Mouse (Mus musculus) right cerebral cortex, postnatal 36 days (tissue): ENCODE measurements around the gene Miga2.

Source experiments
- DNase-seq, 2 experiments: peaks; one replicate each; pipeline ENCODE4 v3.0.0; 2022; ENCODE audit warnings: low spot score in 2 of 2, mixed read lengths in 1 of 2

Gene Miga2

DNA sequence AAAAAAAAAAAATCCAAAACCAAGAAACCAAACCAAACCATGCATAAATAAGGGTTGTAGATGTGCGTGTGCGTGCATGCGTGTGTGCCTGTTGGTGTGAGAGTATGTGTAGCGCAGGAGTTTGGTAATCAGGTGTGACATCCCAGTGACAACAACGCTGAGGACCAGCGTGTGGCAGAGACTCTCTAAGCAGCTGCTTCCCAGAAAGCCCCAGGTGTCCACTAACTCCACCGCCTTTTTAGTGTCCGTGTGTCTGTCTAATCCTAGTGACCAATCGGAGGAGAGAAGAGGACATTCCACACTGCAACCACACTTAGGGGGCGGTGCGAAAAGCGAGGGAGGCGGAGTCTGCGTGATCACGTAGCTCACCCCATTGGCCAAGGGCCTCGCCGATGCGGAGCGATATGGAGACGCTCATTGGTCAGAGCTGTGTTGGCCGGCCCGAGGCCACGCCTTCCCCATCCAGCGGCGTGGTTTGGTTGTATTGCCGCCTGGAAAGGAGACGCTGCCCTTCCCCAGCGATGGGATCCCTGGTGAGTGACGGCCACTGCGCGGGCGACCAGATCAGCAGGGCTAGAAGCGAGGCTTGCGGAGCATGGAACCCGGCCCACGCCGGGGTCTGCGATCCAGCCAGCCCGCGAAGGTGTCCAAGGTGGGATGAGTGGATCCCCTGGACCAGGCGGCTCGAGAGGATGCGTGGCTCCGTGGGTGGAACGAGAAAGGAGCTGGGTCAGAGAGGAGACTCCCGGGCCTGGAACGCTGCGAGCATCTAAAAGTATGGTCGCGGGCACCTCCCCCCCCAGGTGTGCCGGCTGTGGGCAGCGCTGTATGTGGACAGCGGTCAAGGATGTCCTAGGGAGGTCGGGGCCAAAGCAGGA lies at the start of gene Miga2:
Gene Miga2 (plus strand): TSS at position 461 of the 878 bp plus-strand sequence.
- DNase-seq: peak; percentile 99 to 100

DNA sequence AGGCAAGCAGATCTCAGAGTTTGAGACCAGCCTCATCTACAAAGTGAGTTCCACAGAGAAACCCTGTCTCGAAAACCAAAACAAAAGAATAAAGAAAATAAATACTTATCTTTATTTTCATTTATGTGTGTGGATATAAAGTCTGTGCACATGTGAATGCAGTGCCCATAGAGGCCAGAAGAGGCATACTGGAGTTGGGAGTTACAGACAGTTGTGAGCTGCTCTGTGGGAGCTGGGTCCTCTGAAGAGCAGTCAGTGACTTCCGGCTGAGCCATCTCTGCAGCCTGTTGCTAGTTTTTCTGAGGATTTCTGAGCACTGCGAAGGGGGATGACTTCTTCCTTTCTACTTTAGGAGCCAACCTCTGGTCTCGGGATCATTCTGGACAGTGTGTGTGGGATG lies 47.9 kb upstream of the Miga2 start:
- DNase-seq: no peak

- DNase-seq: no peak
These were observed 47.1 kb upstream of the Miga2 start for GRCm38 (mm10) chr2:30316955-30317354.

- DNase-seq: no peak
These were observed 44.8 kb upstream of the Miga2 start for GRCm38 (mm10) chr2:30319260-30319659.

DNA sequence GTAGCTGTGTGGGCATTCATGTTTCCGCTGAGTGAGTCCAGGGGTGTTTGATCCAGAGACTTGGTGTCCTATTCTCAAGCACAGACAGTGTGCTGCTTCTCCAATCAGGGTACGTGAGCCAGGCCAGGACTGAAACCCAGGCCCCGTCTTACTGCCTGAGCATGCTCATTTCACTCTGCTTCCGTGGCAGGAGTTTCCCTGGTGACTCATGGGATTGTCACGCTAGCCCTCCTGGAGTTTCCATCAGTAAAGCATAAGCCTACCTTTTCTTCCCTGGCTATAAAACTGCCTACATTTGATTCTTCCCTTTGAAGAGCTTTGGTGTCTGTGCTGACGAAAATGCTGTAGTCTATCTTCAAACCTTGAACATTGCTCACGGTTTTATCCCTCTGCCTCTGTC lies 40.9 kb upstream of the Miga2 start:
- no peak for DNase-seq

- DNase-seq: no peak
These were observed 38.7 kb upstream of the Miga2 start for GRCm38 (mm10) chr2:30325296-30325695.

DNA sequence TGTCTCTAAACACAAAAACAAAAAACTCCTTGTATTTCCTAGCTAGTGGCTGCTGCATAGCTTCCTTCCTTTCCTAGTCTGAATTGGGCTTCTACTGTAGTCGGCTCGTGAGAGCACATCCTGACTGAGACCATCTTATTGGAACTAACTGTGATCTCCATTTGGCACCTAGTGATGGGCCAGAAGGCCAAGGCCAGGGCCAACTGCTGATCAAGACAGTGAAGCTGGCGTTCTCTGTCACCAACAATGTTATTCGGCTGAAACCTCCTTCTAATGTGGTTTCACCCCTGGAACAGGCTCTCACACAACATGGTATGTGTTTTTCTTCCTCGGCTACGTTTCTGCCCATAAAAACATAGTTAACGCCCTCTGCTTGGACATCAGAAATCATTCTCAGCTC lies 36.8 kb upstream of the Miga2 start:
- no peak for DNase-seq

DNA sequence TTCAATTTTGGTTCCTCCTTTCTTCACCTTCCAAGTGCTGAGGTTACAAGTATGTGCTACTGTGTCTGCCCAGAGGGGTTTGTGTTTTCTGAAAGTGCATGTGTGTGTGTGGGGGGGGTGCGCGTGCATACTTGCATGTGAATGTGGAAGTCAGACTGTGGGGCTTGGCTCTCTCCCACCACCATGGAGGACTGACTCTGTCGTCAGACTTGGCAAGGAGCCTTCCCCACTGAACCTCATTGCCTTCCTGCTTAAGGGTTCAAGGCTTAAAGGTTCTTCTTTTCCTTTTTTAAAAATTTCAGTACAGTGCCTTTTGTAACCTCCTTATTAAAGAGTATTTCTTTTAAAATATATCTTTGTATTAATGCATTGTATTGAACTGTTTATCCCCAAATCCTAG lies 35.2 kb upstream of the Miga2 start:
- no peak for DNase-seq

- DNase-seq: no peak
These were observed 28.7 kb upstream of the Miga2 start for GRCm38 (mm10) chr2:30335324-30335723.

DNA sequence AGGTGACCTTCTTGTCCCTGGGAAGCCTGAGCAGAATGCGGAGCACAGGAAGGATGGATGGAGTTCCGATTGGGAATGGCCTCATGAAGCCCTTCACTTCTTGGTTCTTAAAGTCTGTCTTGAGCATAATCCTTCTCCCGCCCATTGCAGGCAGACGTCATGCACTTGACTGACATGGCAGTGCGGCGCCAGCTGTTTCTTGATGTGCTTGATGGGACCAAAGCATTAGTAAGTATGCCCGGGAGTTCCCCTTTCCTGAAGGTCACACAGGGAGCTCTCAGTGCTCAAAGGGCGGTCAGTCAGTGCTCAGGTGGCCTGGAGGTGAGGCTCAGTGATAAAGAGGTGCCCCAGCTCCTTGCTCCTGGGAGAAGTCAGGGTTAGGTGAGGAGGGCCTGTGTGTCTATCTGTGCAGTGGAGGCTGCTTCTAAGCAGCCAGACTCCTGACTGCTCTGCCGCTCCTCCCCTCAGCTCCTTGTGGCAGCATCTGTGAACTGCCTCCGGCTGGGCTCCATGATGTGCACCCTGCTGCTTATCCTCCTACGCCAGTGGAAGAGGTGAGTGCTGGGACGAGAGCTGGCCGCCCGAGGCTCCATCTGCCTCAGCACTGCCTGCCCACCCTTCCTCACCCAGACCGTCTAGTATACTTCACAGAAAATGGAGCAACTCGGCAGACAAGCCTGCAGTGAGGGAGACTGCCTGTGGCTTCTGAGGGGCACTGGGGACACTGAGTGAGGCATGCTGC lies 27.7 kb upstream of the Miga2 start:
- no peak for DNase-seq

- no peak for DNase-seq
These were observed 26.9 kb upstream of the Miga2 start for GRCm38 (mm10) chr2:30337179-30337578.

DNA sequence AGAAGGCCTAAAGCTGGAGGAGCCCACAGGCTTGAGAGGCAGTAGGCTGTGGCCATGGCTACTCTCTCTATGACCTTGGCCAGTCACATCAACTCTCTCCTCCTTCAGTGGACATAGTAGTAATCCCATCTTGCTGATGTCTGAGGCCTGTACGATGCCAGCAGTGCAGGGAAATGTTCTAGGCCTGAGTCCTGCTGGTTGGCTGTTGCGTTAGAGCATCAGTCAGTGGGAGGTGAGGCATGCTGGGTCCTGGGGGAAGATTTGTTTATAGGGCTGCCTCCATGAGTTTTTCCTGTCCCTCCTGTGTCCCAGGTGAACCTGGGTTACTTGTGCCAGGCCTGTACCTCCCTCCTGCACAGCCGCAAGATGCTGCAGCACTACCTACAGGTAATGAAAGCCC lies 22.0 kb upstream of the Miga2 start:
- DNase-seq: no peak

DNA sequence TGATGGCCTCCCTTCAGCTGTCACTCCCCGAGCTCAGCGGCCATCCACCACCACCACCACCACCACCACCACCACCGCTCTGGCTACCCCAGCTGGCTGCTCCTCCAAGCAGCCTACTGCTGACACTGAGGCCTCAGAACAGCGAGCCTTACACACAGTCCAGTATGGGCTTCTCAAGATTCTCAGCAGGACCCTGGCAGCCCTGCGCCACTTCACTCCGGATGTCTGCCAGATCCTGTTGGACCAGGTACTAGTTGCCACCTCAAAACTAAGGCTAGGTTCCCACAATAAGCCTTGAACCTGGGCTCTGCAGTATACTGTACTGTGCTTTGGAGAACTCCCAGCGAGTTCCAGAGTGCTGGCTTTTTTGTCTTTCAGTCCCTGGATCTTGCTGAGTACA lies 21.5 kb upstream of the Miga2 start:
- DNase-seq: no peak

GRCm38 (mm10) chr2:30343601-30344137 lies 20.4 kb upstream of the Miga2 start:
- DNase-seq: no peak

DNA sequence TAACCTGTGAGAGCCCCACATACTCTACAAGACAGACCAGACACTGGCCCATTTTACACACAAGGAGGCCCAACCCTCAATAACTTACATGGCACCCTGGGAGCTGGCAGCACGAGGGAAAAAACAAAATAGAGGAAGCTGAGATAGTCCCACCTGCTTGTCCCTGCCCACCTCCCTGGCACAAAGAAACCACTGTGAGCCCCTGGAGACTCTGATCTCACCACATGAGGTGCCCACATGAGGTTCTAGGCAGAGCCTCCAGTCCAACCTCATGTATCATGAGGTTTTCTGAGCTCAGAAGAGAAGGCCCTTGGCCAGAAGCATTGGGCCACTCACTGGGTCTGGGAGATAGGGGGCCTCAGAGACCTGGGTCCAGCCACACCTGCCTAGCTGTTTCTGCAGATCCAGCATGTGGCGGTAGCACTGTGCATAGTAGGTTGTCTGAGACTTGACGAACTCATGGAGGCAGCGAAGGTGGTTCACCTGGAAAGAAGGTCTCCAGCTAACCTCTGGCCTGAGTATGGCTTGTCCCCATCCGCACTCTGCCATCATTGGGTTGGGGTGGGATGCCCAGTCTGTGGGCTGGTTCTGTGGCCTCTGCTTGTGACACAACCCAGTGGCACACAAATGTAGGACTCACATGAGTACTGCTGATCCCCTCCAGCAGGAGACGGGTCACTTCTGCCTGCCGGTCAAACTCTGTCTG lies 17.9 kb upstream of the Miga2 start:
- no peak for DNase-seq

GRCm38 (mm10) chr2:30349196-30349595 lies 14.8 kb upstream of the Miga2 start:
- no peak for DNase-seq

DNA sequence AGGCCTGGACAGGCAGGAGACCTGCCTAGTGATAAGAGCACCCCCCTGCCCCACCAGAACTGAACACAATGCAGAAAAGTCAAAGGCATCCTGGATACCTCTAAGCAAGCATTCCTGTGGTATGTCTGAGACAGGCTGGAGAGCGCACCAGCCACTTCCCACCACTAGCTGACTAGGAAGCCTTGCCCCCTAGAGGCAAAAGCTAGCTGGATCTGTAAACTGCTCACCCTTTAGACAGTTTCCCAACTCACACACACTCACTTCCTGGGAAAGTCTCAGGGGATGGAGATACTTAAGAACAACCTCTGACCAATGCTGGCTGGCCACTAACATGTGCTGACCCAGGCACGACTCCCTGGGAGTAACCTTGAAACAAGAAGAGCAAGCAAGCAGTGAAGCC lies 12.9 kb upstream of the Miga2 start:
- no peak for DNase-seq

GRCm38 (mm10) chr2:30355861-30356260 lies 8.2 kb upstream of the Miga2 start:
- no peak for DNase-seq

DNA sequence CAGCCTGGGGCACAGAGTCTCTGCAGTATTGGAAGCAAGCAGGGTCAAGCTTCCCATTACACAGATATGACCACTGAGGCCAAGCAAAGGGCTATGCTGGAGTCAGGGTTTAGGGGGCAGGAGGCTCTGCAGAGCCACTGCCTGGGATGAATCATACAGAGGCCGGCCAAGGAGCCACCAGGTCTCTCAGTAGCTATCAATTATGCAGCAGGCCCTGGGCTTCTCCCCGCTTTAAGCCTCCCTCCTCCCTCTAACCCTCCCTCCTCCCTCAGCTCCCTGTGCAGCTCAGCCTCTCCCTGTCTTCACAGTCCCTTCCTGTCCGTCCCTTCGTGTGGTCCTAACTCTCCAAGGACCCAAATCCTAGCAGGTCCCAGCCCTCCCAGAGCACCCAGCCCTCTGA lies 7.8 kb upstream of the Miga2 start:
- DNase-seq: no peak

DNA sequence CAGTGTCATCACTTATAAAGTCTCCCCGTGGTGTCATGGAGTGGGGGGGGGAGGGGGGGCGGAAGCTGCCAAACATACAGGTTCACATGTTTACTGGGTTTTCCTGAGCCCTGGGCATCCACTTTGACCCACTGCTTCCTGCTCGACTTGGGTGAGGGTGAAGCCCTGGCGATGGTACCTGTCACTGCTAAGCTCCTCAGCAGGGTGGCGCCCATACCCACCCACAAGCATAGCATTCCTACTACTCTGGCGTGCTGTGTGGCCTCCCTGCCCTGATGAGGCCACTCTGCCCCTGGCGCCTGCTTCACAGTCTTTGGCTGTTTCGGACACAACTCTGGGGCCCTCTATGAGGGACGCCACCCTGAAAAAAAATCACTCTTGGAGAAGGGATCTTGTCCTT lies 7.1 kb upstream of the Miga2 start:
- DNase-seq: no peak

GRCm38 (mm10) chr2:30357552-30358510 lies 6.2 kb upstream of the Miga2 start:
- DNase-seq: peak; percentile 39 to 50
